Mouse (Mus musculus): Measurements from ENCODE around the gene Tjp2. TPM values are rescaled to one million over a fixed set of nuclear protein-coding genes. Genes with fewer than 3 reads are reported as not detected.

The Tjp2 gene
- polyA plus RNA-seq, 1 experiment from 2014 or later: 30.8 TPM

GRCm38 (mm10) chr19:24166516-24167091, 58.2 kb downstream of the Tjp2 start:
- no peaks in the 10 kb centered on the region for H3K9me3 ChIP-seq (replicated peaks)
- H3K27me3 ChIP-seq (ENCODE audit: low read depth, poor library complexity, severe bottlenecking): no peaks in the 10 kb centered on the region
- 11% methylated on average over 17 of the region's 17 CpGs for WGBS
- H3K27ac ChIP-seq (replicated peaks): 0 out of 2 replicates have a peak overlapping the region, but pooled peaks have one; percentile 24
- H3K4me3 ChIP-seq: peak overlapping the region; percentile 32
- H3K4me1 ChIP-seq: peaks cover 52% of the 10 kb centered on the region
- no peaks in the 10 kb centered on the region for H3K36me3 ChIP-seq
- DNase-seq (ENCODE audit: low spot score): peak; percentile 38

DNA sequence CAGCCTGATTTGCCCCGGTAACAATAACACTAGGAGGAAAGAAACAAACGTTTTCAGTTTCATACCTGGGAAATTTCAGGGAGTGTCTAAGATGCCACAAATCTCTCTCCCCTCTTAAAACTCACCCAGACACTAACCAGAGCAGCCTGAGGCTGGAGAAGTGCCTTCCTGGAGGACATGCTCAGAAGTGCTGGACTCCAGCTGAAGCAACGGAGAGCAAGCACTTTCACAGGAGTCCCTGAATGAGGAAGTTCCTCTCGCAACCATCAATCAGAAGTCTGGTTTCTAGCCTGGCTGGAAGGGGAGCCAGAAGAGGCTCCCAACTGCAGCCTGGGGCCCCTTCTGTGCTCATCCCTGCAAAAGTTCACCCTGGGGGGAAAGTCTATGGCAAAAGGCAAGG, 60.9 kb downstream of the Tjp2 start:
- DNase-seq (ENCODE audit: low spot score): no peak
- WGBS: 47% methylated on average over 4 of the region's 4 CpGs
- 0 out of 2 replicates have a peak overlapping the region, but pooled peaks have one; percentile 28 for H3K27ac ChIP-seq (replicated peaks)
- peaks cover 62% of the 10 kb centered on the region for H3K4me1 ChIP-seq
- no peak overlapping the region for H3K4me3 ChIP-seq
- no peaks in the 10 kb centered on the region for H3K36me3 ChIP-seq
- no peaks in the 10 kb centered on the region for H3K9me3 ChIP-seq (replicated peaks)
- no peaks in the 10 kb centered on the region for H3K27me3 ChIP-seq (ENCODE audit: low read depth, poor library complexity, severe bottlenecking)

DNA sequence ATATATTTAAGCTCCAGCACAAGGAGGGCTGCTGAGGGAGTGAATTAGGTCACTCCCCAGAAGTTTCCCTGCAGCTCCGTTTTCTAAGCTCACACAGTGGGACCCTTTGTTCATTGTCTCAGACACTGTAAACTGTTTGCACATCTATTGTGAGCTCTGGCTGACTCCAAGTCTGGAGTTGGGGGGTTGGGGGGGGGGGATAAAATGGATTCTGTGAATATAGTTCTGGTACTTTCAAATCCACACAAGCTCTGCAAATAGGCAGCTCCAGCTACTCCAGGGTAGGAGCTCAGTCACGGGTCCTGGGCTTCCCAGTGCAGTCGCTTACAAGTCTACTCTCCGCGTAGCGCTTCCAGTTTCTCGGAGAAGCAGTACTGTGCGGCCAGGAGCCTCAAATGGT, 64.4 kb downstream of the Tjp2 start:
- no peak overlapping the region for H3K27ac ChIP-seq (replicated peaks)
- no peaks in the 10 kb centered on the region for H3K36me3 ChIP-seq
- no peaks in the 10 kb centered on the region for H3K27me3 ChIP-seq (ENCODE audit: low read depth, poor library complexity, severe bottlenecking)
- no peak overlapping the region for H3K4me3 ChIP-seq
- H3K9me3 ChIP-seq (replicated peaks): no peaks in the 10 kb centered on the region
- H3K4me1 ChIP-seq: peaks cover 41% of the 10 kb centered on the region
- 37% methylated on average over 8 of the region's 8 CpGs for WGBS
- DNase-seq (ENCODE audit: low spot score): peak; percentile 26

DNA sequence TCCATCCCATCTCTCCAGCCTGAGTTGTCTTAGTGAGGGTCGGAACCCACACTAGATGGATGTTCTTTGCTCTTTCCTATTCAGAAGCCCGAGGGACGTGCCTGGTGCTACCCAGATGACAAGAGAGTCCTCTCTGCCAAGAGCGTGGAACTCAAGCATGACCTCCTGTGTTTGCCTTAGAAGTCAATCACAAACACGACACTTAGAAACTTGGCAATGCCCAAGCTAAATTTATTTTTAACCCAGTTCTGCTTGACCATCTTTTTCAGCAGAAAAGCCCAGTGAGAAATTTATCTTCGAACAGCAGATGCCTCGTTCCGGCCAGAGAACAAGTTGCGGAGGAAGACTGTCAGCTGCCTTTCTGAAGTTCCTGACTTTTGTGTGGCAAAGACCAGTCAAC, 65.1 kb downstream of the Tjp2 start:
- WGBS: 75% methylated on average over 9 of the region's 9 CpGs
- DNase-seq (ENCODE audit: low spot score): no peak
- H3K27me3 ChIP-seq (ENCODE audit: low read depth, poor library complexity, severe bottlenecking): no peaks in the 10 kb centered on the region
- no peaks in the 10 kb centered on the region for H3K36me3 ChIP-seq
- H3K9me3 ChIP-seq (replicated peaks): no peaks in the 10 kb centered on the region
- no peak overlapping the region for H3K27ac ChIP-seq (replicated peaks)
- H3K4me3 ChIP-seq: no peak overlapping the region
- H3K4me1 ChIP-seq: peaks cover 36% of the 10 kb centered on the region

- Histone ChIP-seq H3K36me3 (no peaks in the 10 kb centered on the region), H3K27ac (replicated peaks) (no peak overlapping the region), H3K9me3 (replicated peaks) (no peaks in the 10 kb centered on the region), H3K4me1 (peaks cover 34% of the 10 kb centered on the region), H3K27me3 (ENCODE audit: low read depth, poor library complexity, severe bottlenecking) (no peaks in the 10 kb centered on the region), H3K4me3 (no peak overlapping the region)
- no peak for DNase-seq (ENCODE audit: low spot score)
- 78% methylated on average over 9 of the region's 9 CpGs for WGBS
These were observed 65.5 kb downstream of the Tjp2 start for GRCm38 (mm10) chr19:24159334-24159733.

DNA sequence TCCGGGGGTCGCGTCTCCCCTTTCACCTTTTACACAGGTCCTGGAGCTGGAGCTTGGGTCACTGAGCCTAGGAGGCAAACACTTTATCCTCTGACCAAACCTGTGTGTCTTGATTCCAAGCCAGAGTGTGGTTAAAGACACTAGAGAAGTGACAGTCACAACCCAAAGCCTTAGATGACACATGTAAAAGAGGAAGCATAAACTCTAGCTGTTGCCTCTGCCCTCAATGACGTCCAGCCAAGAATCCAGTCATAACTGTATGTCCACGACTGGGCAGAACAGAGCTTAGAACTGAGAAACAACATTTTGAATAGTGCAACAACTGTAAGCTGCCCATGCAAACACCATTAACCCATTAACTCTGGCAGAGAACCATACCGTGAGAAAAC, 68.8 kb downstream of the Tjp2 start:
- no peak overlapping the region for H3K27ac ChIP-seq (replicated peaks)
- no peak for DNase-seq (ENCODE audit: low spot score)
- no peaks in the 10 kb centered on the region for H3K36me3 ChIP-seq
- H3K9me3 ChIP-seq (replicated peaks): no peaks in the 10 kb centered on the region
- no peaks in the 10 kb centered on the region for H3K27me3 ChIP-seq (ENCODE audit: low read depth, poor library complexity, severe bottlenecking)
- WGBS: 74% methylated on average over 6 of the region's 6 CpGs
- H3K4me1 ChIP-seq: peaks cover 27% of the 10 kb centered on the region
- no peak overlapping the region for H3K4me3 ChIP-seq

- H3K27ac ChIP-seq (replicated peaks): no peak overlapping the region
- no peaks in the 10 kb centered on the region for H3K9me3 ChIP-seq (replicated peaks)
- no peaks in the 10 kb centered on the region for H3K27me3 ChIP-seq (ENCODE audit: low read depth, poor library complexity, severe bottlenecking)
- no peak for DNase-seq (ENCODE audit: low spot score)
- H3K36me3 ChIP-seq: no peaks in the 10 kb centered on the region
- H3K4me1 ChIP-seq: peaks cover 22% of the 10 kb centered on the region
- 64% methylated on average over 8 of the region's 8 CpGs for WGBS
- no peak overlapping the region for H3K4me3 ChIP-seq
These were observed 69.3 kb downstream of the Tjp2 start for GRCm38 (mm10) chr19:24155395-24156066.

GRCm38 (mm10) chr19:24153266-24154023, 71.4 kb downstream of the Tjp2 start:
- 57% methylated on average over 9 of the region's 9 CpGs for WGBS

GRCm38 (mm10) chr19:24144009-24144408, 80.8 kb downstream of the Tjp2 start:
- Histone ChIP-seq H3K27ac (replicated peaks) (no peak overlapping the region), H3K4me3 (no peak overlapping the region), H3K27me3 (ENCODE audit: low read depth, poor library complexity, severe bottlenecking) (no peaks in the 10 kb centered on the region), H3K36me3 (peaks cover 24% of the 10 kb centered on the region), H3K9me3 (replicated peaks) (no peaks in the 10 kb centered on the region; the same call in 1 of the 2 replicates), H3K4me1 (peaks cover 13% of the 10 kb centered on the region; the same call in 1 of the 2 replicates)
- WGBS: 90% methylated on average over 7 of the region's 7 CpGs
- no peak for DNase-seq (ENCODE audit: low spot score)

More at GRCm38 (mm10) chr19:24153266-24154023, 71.4 kb downstream of the Tjp2 start:
- no peak for DNase-seq (ENCODE audit: low spot score)
- Histone ChIP-seq H3K4me1 (peaks cover 10% of the 10 kb centered on the region; the same call in 1 of the 2 replicates), H3K27me3 (ENCODE audit: low read depth, poor library complexity, severe bottlenecking) (no peaks in the 10 kb centered on the region), H3K36me3 (peaks cover 5% of the 10 kb centered on the region), H3K9me3 (replicated peaks) (no peaks in the 10 kb centered on the region; the same call in 1 of the 2 replicates), H3K4me3 (no peak overlapping the region), H3K27ac (replicated peaks) (no peak overlapping the region)

- Histone ChIP-seq H3K27ac (replicated peaks) (peak overlapping the region; percentile 46), H3K27me3 (ENCODE audit: low read depth, poor library complexity, severe bottlenecking) (no peaks in the 10 kb centered on the region), H3K4me3 (no peak overlapping the region), H3K9me3 (replicated peaks) (no peaks in the 10 kb centered on the region; the same call in 1 of the 2 replicates), H3K4me1 (peaks cover 13% of the 10 kb centered on the region; the same call in 1 of the 2 replicates), H3K36me3 (peaks cover 18% of the 10 kb centered on the region)
- 80% methylated on average over 12 of the region's 12 CpGs for whole genome bisulfite sequencing
- DNase-seq (ENCODE audit: low spot score): no peak
These were observed 82.2 kb downstream of the Tjp2 start for GRCm38 (mm10) chr19:24142621-24143061.

DNA sequence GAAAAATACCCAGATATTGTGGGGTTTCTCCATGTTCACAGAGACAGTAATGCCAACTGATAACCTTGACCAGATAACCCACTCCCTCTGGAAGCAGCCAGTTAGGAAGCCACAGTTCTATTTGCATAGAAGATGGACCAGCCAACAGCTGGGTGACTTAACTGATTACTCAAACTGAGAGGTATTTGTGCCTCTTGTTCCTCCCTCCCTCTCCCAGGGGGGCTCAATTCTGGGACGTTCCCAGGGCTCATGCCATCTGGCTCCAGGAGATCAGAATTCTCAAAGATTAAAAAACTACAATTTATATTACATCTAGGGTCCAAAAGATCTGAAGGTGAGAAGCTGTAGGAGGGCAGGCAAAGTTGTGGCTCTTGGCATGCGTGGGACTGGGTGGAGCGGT, 84.5 kb downstream of the Tjp2 start:
- 77% methylated on average over 3 of the region's 3 CpGs for WGBS
- H3K27me3 ChIP-seq (ENCODE audit: low read depth, poor library complexity, severe bottlenecking): no peaks in the 10 kb centered on the region
- no peak for DNase-seq (ENCODE audit: low spot score)
- H3K4me3 ChIP-seq: no peak overlapping the region
- H3K36me3 ChIP-seq: peaks cover 24% of the 10 kb centered on the region
- peaks cover 15% of the 10 kb centered on the region; the same call in 1 of the 2 replicates for H3K4me1 ChIP-seq
- H3K9me3 ChIP-seq (replicated peaks): no peaks in the 10 kb centered on the region
- no peak overlapping the region for H3K27ac ChIP-seq (replicated peaks)

GRCm38 (mm10) chr19:24137392-24137791, 87.4 kb downstream of the Tjp2 start:
- Histone ChIP-seq H3K9me3 (replicated peaks) (no peaks in the 10 kb centered on the region), H3K27me3 (ENCODE audit: low read depth, poor library complexity, severe bottlenecking) (no peaks in the 10 kb centered on the region), H3K4me1 (peaks cover 15% of the 10 kb centered on the region; the same call in 1 of the 2 replicates), H3K4me3 (no peak overlapping the region), H3K27ac (replicated peaks) (0 out of 2 replicates have a peak overlapping the region, but pooled peaks have one; percentile 10), H3K36me3 (peaks cover 43% of the 10 kb centered on the region)
- DNase-seq (ENCODE audit: low spot score): no peak
- WGBS: 88% methylated on average over 4 of the region's 4 CpGs

Measured in midbrain, embryonic 10.5 days (tissue).